Mouse (Mus musculus): Measurements from ENCODE around the gene Zbtb46. TPM values are rescaled to one million over a fixed set of nuclear protein-coding genes. Genes with fewer than 3 reads are reported as not detected.

Zbtb46 gene
- total RNA-seq, 2 experiments from 2014 or later = 5.8 to 8.3 TPM

GRCm38 (mm10) chr2:181459673-181460621, 721 bp upstream of the Zbtb46 start:
- TF ChIP-seq CTCF (conservative IDR thresholded peaks at IDR 0.05) = 0 out of 2 replicates have a peak, but pooled peaks have one; percentile 11
- Histone ChIP-seq H3K4me3 (peak overlapping the region; percentile 67), H3K27ac (peak overlapping the region; percentile 72; the same call in 1 of the 2 replicates)
- peak in 1 of 2 experiments; percentile 13 for DNase-seq (ENCODE audit: low spot score in 2 of 2)

DNA sequence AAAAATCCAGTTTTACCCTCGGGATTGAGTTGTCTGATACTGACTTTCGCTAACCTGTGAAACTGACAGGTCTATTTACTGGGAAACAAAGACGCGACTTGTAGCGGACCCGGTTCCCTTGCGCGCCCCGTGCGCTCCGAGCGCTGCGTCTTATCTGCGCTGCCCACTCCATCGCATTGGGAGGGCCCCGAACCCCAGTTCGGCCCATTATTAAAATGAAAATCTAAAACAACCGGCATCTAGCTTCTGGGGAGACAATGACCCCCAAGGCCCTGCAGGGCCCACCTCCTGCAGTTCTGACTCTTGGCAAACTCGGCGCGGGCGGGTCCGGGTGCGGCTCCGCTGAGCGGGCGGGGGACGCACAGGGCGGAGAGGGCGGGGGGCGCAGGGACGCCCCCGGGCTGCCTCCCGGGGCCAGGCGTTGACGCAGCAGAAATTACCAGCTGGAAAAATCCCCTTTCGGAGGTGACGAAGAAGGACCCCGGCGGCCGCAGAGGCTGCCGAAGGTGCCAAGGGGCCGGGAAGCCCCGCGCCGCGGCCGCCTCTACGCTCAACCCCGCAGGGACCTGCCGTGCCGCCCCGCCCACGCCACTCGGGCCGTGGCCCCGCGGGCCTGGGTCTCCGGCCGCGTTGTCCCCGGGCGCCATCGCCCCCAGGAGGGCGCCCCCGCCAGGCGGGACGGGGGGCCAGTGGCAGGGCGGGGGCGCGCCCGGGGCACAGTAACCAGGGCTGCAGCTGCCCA, 644 bp downstream of the Zbtb46 start:
- peak overlapping the region; percentile 76 for H3K27ac ChIP-seq
- peak in 1 of 2 experiments; percentile 9 for DNase-seq (ENCODE audit: low spot score in 2 of 2)
- no peak for TF ChIP-seq CTCF (conservative IDR thresholded peaks at IDR 0.05)

GRCm38 (mm10) chr2:181457831-181458230, 1.4 kb downstream of the Zbtb46 start:
- no peak overlapping the region for H3K27ac ChIP-seq
- peak overlapping the region; percentile 75 for H3K4me3 ChIP-seq
- DNase-seq (ENCODE audit: low spot score in 2 of 2) = peak in 1 of 2 experiments; percentile 15
- TF ChIP-seq CTCF (conservative IDR thresholded peaks at IDR 0.05) = peak; percentile 15; the same call in 1 of the 2 replicates

More for the DNA sequence above, 644 bp downstream of the Zbtb46 start:
- peak overlapping the region; percentile 75 for H3K4me3 ChIP-seq

- no peak overlapping the region for H3K27ac ChIP-seq
- TF ChIP-seq CTCF (conservative IDR thresholded peaks at IDR 0.05) = no peak
- no peak overlapping the region for H3K4me3 ChIP-seq
- no peak for DNase-seq (ENCODE audit: low spot score in 2 of 2)
These were observed 3.3 kb downstream of the Zbtb46 start for GRCm38 (mm10) chr2:181455899-181456298.

DNA sequence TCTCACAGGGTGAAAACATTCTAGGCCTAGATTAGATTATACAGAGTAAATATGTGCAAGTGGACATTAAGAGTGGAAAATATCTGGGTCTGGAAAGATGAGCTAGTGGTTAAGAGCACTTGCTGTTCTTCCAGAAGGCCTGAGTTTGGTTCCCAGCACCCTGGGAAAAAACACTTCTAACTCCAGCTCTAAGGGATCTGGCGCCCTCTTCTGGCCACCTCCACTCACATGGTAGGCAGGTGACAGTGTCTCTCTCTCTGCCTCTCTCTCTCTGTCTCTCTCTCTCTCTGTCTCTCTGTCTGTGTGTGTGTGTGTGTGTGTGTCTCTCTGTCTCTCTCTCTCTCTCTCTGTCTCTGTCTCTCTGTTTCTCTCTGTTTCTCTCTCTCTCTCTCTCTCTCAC, 6.0 kb downstream of the Zbtb46 start:
- peak; percentile 22; the same call in 1 of the 2 replicates for TF ChIP-seq CTCF (conservative IDR thresholded peaks at IDR 0.05)
- Histone ChIP-seq H3K4me3 (no peak overlapping the region), H3K27ac (no peak overlapping the region)
- DNase-seq (ENCODE audit: low spot score in 2 of 2) = no peak

- no peak for DNase-seq (ENCODE audit: low spot score in 2 of 2)
- no peak overlapping the region for H3K4me3 ChIP-seq
- no peak for TF ChIP-seq CTCF (conservative IDR thresholded peaks at IDR 0.05)
- no peak overlapping the region for H3K27ac ChIP-seq
These were observed 7.0 kb downstream of the Zbtb46 start for GRCm38 (mm10) chr2:181452181-181452580.

DNA sequence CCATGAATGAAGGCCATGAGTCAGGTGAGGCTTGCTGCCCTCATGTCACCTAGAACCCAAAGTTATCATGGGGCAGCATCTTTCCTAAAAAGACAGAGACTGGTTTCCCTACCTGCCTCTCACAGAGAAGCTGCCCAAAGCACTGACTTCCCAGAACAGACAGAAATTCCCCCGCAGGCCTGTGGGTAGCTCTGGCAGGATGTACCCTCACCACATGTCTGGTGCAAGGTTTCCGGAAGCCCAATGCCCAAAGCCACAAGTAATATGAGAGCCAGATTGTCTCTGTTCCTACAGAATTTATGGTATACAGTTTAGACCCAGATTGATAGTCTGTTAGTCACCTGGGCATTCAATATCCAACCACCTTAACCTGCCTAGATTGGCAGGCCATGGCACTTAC, 16.2 kb downstream of the Zbtb46 start:
- Histone ChIP-seq H3K4me3 (no peak overlapping the region), H3K27ac (no peak overlapping the region)
- TF ChIP-seq CTCF (conservative IDR thresholded peaks at IDR 0.05) = no peak
- no peak for DNase-seq (ENCODE audit: low spot score in 2 of 2)

DNA sequence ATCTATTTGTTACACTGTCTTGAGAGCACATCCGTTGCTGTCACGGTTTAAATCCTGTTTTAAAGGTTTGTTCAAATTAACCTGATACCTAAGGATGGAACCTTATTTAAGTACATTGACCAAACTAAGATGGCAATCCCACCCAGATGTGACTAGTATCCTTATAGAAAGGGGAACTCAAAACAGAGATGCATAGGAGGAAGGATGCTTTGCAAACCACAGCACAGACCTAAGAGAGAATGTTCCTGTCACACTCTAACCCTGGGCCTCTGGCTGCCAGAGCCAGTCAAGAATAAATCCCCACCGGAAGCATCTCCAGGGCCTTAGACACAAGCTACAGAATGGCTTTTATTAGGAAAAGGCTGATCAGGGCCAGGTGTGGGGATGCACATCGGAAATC, 21.1 kb downstream of the Zbtb46 start:
- DNase-seq (ENCODE audit: low spot score in 2 of 2) = no peak
- Histone ChIP-seq H3K4me3 (no peak overlapping the region), H3K27ac (no peak overlapping the region)
- TF ChIP-seq CTCF (conservative IDR thresholded peaks at IDR 0.05) = no peak

- H3K27ac ChIP-seq = no peak overlapping the region
- DNase-seq (ENCODE audit: low spot score in 2 of 2) = no peak
- no peak overlapping the region for H3K4me3 ChIP-seq
- TF ChIP-seq CTCF (conservative IDR thresholded peaks at IDR 0.05) = no peak
These were observed 23.0 kb downstream of the Zbtb46 start for GRCm38 (mm10) chr2:181436246-181436645.

GRCm38 (mm10) chr2:181423834-181424233, 35.4 kb downstream of the Zbtb46 start:
- TF ChIP-seq CTCF (conservative IDR thresholded peaks at IDR 0.05) = no peak
- no peak overlapping the region for H3K27ac ChIP-seq
- no peak for DNase-seq (ENCODE audit: low spot score in 2 of 2)
- no peak overlapping the region for H3K4me3 ChIP-seq

- no peak overlapping the region for H3K4me3 ChIP-seq
- DNase-seq (ENCODE audit: low spot score in 2 of 2) = no peak
- TF ChIP-seq CTCF (conservative IDR thresholded peaks at IDR 0.05) = no peak
- peak overlapping the region; percentile 19; the same call in 1 of the 2 replicates for H3K27ac ChIP-seq
These were observed 38.2 kb downstream of the Zbtb46 start for GRCm38 (mm10) chr2:181420903-181421638.

DNA sequence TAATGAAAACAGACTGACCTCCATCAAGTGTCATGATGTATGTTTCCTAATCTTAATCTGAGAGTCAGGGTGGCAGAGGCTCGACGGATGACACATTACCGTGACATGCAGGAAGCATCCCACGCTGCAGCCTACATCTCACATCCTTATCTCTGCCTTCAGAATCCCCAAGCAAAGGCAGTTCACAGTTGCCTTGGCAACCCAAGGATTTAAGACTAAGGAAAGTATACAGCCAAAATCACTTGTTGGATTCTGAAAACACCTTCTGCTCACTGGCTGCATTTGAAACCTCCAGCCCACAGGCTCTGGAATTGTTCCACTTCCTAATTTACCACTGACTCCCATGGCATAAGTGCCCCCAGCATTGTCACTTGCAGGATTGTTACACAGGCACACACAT, 38.8 kb downstream of the Zbtb46 start:
- no peak for TF ChIP-seq CTCF (conservative IDR thresholded peaks at IDR 0.05)
- peak; percentile 27 to 83 for DNase-seq (ENCODE audit: low spot score in 2 of 2)
- peak overlapping the region; percentile 77 for H3K27ac ChIP-seq

More for the DNA sequence above, 38.8 kb downstream of the Zbtb46 start:
- H3K4me3 ChIP-seq = no peak overlapping the region
